Mouse (Mus musculus) intestine, embryonic 14.5 days (tissue): ENCODE data around the gene Tmed1. TPM values are rescaled to one million over a fixed set of nuclear protein-coding genes. Genes with fewer than 3 reads are reported as not detected.
"Not testable (repeated sequence)": the region's sequence is repeated elsewhere in the genome, so short reads cannot be mapped to it uniquely, and the experiment has no call there.

Experiments
- ATAC-seq: fragments of 200-750 bp; cut with Nextera tagmentation; replicated peaks from 2 replicates; pipeline ENCODE4 v1.8.0; 2017; ENCODE audit warnings: low read depth, moderate number of reproducible peaks, moderate TSS enrichment, moderate library complexity; ENCODE audit not compliant: low FRiP score, low TSS enrichment
- DNase-seq: peaks from one replicate; pipeline ENCODE4 v3.0.0-alpha.2; 2018; ENCODE audit warnings: low spot score
- H3K27ac ChIP-seq: fragments of 300-500 bp; sonication (generic); 2 replicates; pipeline ENCODE4 v1.5.1; 2014; ENCODE audit warnings: low read depth, mild to moderate bottlenecking, control low read depth
- H3K27me3 ChIP-seq: fragments of 300-500 bp; sonication (generic); replicated peaks from 2 replicates; pipeline ENCODE4 v1.6.1; 2014; ENCODE audit warnings: low read length, control low read depth; ENCODE audit not compliant: control insufficient read depth, insufficient read depth
- H3K36me3 ChIP-seq: fragments of 300-500 bp; sonication (generic); 2 replicates; pipeline ENCODE4 v1.6.1; 2014; ENCODE audit warnings: low read length, control low read depth; ENCODE audit not compliant: control insufficient read depth, insufficient read depth
- H3K4me1 ChIP-seq: fragments of 300-500 bp; sonication (generic); replicated peaks from 2 replicates; pipeline ENCODE4 v1.6.1; 2014; ENCODE audit warnings: low read length, control low read depth, mixed read lengths; ENCODE audit not compliant: control insufficient read depth, insufficient read depth
- H3K4me2 ChIP-seq: fragments of 300-500 bp; sonication (generic); 2 replicates; pipeline ENCODE4 v1.6.1; 2014; ENCODE audit warnings: low read length
- H3K4me3 ChIP-seq: fragments of 300-500 bp; sonication (generic); 2 replicates; pipeline ENCODE4 v1.5.1; 2014; ENCODE audit warnings: low read depth, low read length, control low read depth, mixed read lengths
- H3K9ac ChIP-seq: fragments of 300-500 bp; sonication (generic); 2 replicates; pipeline ENCODE4 v1.6.1; 2014; ENCODE audit warnings: mild to moderate bottlenecking, low read length
- H3K9me3 ChIP-seq: fragments of 300-500 bp; sonication (generic); 2 replicates; pipeline ENCODE4 v1.6.1; 2016; ENCODE audit warnings: low read length, control low read depth; ENCODE audit not compliant: control insufficient read depth
- WGBS: fragments of 180-500 bp; shearing (Covaris S2); extraction: QIAGEN DNeasy Blood & Tissue Kit; methylation state at CpG from one replicate; pipeline ENCODE4 v1.1.7; 2014; 5-methylcytosine and 5-hydroxymethylcytosine counted together
- polyA plus RNA-seq: library from polyadenylated mRNA; unstranded; fragments of >200 nt; fragmentation: Nextera tagmentation; extraction: Ambion mirVana; gene quantifications from 2 replicates; pipeline ENCODE4 v1.2.1, GENCODE M21; 2014

Tmed1 gene
- polyA plus RNA-seq, 1 experiment from 2014 or later = 88.4 TPM

GRCm38 (mm10) chr9:21527917-21528324, 17.9 kb upstream of the Tmed1 start:
- 77% methylated on average over 1 of the region's 1 CpGs for WGBS
- Histone ChIP-seq H3K27ac (no peak overlapping the region), H3K4me2 (no peak overlapping the region), H3K36me3 (no peaks in the 10 kb centered on the region), H3K4me1 (no peaks in the 10 kb centered on the region), H3K9ac (no peak overlapping the region), H3K4me3 (no peak overlapping the region), H3K9me3 (no peaks in the 10 kb centered on the region), H3K27me3 (no peaks in the 10 kb centered on the region)
- DNase-seq (no peak), ATAC-seq (no peak)

- Histone ChIP-seq H3K9ac (no peak overlapping the region), H3K4me3 (no peak overlapping the region), H3K36me3 (no peaks in the 10 kb centered on the region), H3K27me3 (no peaks in the 10 kb centered on the region), H3K4me2 (no peak overlapping the region), H3K4me1 (no peaks in the 10 kb centered on the region), H3K27ac (no peak overlapping the region), H3K9me3 (no peaks in the 10 kb centered on the region)
- DNase-seq (no peak), ATAC-seq (no peak)
- 95% methylated on average over 2 of the region's 2 CpGs for WGBS
Measured at GRCm38 (mm10) chr9:21527100-21527801, 17.2 kb upstream of the Tmed1 start.

GRCm38 (mm10) chr9:21526634-21526944, 16.5 kb upstream of the Tmed1 start:
- WGBS = 71% methylated on average over 3 of the region's 3 CpGs
- no peaks in the 10 kb centered on the region for H3K27me3 ChIP-seq
- no peak for ATAC-seq
- DNase-seq = no peak
- H3K4me3 ChIP-seq = no peak overlapping the region
- H3K27ac ChIP-seq = no peak overlapping the region
- no peak overlapping the region for H3K9ac ChIP-seq
- H3K4me1 ChIP-seq = no peaks in the 10 kb centered on the region
- no peak overlapping the region for H3K4me2 ChIP-seq
- H3K36me3 ChIP-seq = no peaks in the 10 kb centered on the region
- H3K9me3 ChIP-seq = no peaks in the 10 kb centered on the region

GRCm38 (mm10) chr9:21525937-21526633, 16.0 kb upstream of the Tmed1 start, which contains the start of gene AB124611:
Gene AB124611 (plus strand): TSS chr9:21526176.
- no peak for ATAC-seq
- H3K4me3 ChIP-seq = no peak within 1 kb of the TSS
- no peak within 1 kb of the TSS for H3K4me2 ChIP-seq
- H3K27me3 ChIP-seq = no peaks in the 10 kb centered on the region
- DNase-seq = no peak
- no peaks in the 10 kb centered on the region for H3K4me1 ChIP-seq
- WGBS = 63% methylated on average over 14 of the region's 14 CpGs
- H3K27ac ChIP-seq = no peak within 1 kb of the TSS
- no peaks in the 10 kb centered on the region for H3K9me3 ChIP-seq
- H3K9ac ChIP-seq = no peak within 1 kb of the TSS
- no peaks in the 10 kb centered on the region for H3K36me3 ChIP-seq

- Histone ChIP-seq H3K9me3 (no peaks in the 10 kb centered on the region), H3K4me1 (no peaks in the 10 kb centered on the region), H3K4me2 (no peak overlapping the region), H3K36me3 (no peaks in the 10 kb centered on the region), H3K9ac (no peak overlapping the region), H3K27ac (no peak overlapping the region), H3K4me3 (no peak overlapping the region), H3K27me3 (no peaks in the 10 kb centered on the region)
- DNase-seq = no peak
- 66% methylated on average over 7 of the region's 7 CpGs for WGBS
- ATAC-seq = no peak
Measured at GRCm38 (mm10) chr9:21525142-21525936, 15.3 kb upstream of the Tmed1 start.

- not testable (repeated sequence) for ATAC-seq, H3K36me3 ChIP-seq, H3K4me1 ChIP-seq, H3K4me3 ChIP-seq, H3K4me2 ChIP-seq, H3K9ac ChIP-seq, DNase-seq, H3K27ac ChIP-seq, H3K9me3 ChIP-seq, H3K27me3 ChIP-seq
- WGBS = 70% methylated on average over 6 of the region's 6 CpGs
Measured at GRCm38 (mm10) chr9:21518690-21519089, 8.6 kb upstream of the Tmed1 start.

GRCm38 (mm10) chr9:21517947-21518495, 8.0 kb upstream of the Tmed1 start:
- no peak overlapping the region for H3K4me2 ChIP-seq
- no peaks in the 10 kb centered on the region for H3K9me3 ChIP-seq
- no peaks in the 10 kb centered on the region for H3K36me3 ChIP-seq
- no peak overlapping the region for H3K27ac ChIP-seq
- WGBS = 63% methylated on average over 6 of the region's 6 CpGs
- H3K27me3 ChIP-seq = no peaks in the 10 kb centered on the region
- no peak overlapping the region for H3K9ac ChIP-seq
- no peak for ATAC-seq
- H3K4me1 ChIP-seq = no peaks in the 10 kb centered on the region
- DNase-seq = no peak
- H3K4me3 ChIP-seq = no peak overlapping the region

- Histone ChIP-seq H3K4me1 (peaks cover 9% of the 10 kb centered on the region), H3K9me3 (no peaks in the 10 kb centered on the region), H3K27me3 (no peaks in the 10 kb centered on the region), H3K9ac (no peak overlapping the region), H3K4me2 (no peak overlapping the region), H3K36me3 (peaks cover 8% of the 10 kb centered on the region; the same call in 1 of the 2 replicates), H3K4me3 (no peak overlapping the region), H3K27ac (no peak overlapping the region)
- DNase-seq = no peak
- WGBS = 98% methylated on average over 4 of the region's 4 CpGs
- no peak for ATAC-seq
Measured at GRCm38 (mm10) chr9:21513466-21513865, 3.4 kb upstream of the Tmed1 start.
